Mouse (Mus musculus): ENCODE measurements at regions not wholly inside any gene's neighbourhood (a gene's known extent, or its start where the extent isn't known, plus 50 kb on each side); places are given as distances from the start of the nearest gene placed in this dataset.
A peak's percentile ranks its signal among the peaks of the same experiment; 100 is the strongest.

DNA sequence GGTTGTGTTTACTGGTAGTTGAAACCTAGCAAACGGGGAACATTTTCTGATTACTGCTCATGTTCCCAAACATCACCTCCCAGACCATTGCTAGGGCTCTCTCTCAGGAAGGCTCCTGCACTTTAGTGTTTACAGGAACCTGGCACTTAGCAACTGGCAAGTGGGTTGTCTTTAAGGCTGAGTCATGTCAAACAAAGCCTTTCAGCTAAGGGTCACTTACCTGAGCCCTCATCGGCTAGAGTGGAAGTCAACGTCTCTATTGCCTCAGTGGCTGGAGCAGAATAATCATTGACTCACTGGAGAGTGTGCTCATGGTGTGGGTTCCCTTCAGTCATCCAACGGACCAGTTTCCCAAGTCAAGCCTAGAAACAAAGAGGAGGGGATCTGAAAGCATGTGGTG lies 101.0 kb downstream of the Tomm20 start:
- DNase-seq (ENCODE audit: low read depth): no peak

DNA sequence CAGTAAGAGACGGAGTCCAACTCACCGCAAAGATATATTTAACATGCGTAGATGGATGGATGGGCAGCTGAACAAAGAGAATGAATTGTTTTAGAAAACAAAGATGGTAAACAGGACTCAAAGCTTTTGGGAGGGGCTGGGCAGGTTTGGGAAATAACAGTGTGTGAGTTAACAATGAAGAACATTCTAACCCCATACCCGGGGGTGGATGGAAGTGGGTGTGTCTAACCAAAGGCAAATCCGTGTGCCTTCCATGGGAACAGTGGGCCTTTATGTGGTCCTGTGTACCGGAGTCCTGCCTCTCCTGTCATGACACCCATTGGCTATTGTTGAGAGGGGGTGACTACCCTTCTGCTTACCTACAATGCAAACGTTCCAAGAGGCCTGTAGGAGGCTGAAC lies 104.5 kb downstream of the Tomm20 start:
- no peak for DNase-seq (ENCODE audit: low read depth)
- TF ChIP-seq POLR2A (IDR thresholded peaks at IDR 0.05; ENCODE audit: borderline replicate concordance, extremely low read depth, insufficient read depth, insufficient read length, poor library complexity, severe bottlenecking) (no peak), CTCF (IDR thresholded peaks at IDR 0.05; ENCODE audit: borderline replicate concordance, extremely low read depth, insufficient read depth, insufficient read length) (no peak)

More for the DNA sequence above, 101.0 kb downstream of the Tomm20 start:
- TF ChIP-seq POLR2A (IDR thresholded peaks at IDR 0.05; ENCODE audit: borderline replicate concordance, extremely low read depth, insufficient read depth, insufficient read length, poor library complexity, severe bottlenecking) (no peak), CTCF (IDR thresholded peaks at IDR 0.05; ENCODE audit: borderline replicate concordance, extremely low read depth, insufficient read depth, insufficient read length) (no peak)

DNA sequence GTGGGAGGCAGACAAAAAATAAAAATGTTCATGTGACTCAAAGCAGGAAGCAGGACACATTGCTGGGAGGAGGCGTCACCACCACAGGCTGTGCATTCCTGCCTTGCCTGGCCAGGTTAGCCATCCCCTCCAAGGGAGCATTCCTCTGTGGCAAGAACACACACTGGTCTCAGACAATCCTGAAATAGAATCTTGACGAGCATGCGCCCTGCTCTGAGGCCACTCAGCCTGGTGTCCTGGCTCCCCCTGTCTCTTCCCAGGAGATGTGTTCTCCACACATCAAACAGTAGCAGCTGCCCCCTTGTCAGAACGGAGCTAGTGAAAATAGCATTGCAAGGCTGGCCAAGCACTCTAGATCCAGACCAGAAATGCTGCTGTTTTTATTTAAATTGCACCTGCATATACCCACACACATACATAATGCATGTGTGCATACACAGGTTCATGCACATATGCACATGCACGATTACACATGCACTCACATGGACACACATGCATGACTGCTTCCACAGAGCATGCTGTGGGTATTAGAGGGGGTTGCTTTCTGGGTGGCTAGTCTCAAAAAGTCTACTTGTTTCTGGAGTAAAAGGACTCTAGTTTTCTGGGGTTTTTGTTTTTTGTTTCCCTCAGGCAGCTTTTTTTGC lies 105.8 kb downstream of the Tomm20 start:
- peak; percentile 92 for DNase-seq (ENCODE audit: low read depth)
- TF ChIP-seq POLR2A (IDR thresholded peaks at IDR 0.05; ENCODE audit: borderline replicate concordance, extremely low read depth, insufficient read depth, insufficient read length, poor library complexity, severe bottlenecking) (no peak), CTCF (IDR thresholded peaks at IDR 0.05; ENCODE audit: borderline replicate concordance, extremely low read depth, insufficient read depth, insufficient read length) (peak; percentile 55)

DNA sequence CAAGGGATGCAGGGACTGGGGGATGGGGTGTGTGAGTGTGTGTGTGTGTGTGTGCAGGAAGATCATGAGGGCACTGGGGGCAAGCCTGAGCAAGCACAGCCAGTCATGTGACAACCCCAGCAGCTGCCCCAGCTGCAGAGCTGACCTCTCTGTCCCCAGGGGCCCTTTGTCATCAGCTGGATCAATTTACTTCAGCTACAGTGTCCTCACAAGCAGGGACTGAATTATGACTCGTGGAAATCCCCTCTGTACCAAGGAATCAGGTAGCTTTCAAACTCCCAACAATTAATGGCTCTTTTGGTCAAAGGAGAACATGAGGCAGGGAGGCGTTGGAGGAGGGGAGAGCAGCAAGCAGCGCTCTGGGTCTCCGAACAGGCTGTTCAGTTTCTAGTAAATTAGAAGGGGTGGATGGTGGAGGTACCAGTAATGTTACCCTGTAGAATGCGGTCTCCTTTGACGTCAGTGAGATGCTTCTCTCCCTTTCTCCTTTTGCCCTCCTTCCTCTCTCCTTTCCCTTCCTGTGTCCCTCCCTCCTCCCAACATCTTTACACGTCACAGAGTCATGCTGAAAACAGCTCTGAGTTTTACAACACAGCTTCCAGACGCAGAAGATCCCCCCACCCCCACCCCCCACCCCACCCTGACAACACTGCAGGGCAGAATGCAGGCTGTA lies 106.5 kb downstream of the Tomm20 start:
- no peak for TF ChIP-seq CTCF (IDR thresholded peaks at IDR 0.05; ENCODE audit: borderline replicate concordance, extremely low read depth, insufficient read depth, insufficient read length)
- no peak for TF ChIP-seq POLR2A (IDR thresholded peaks at IDR 0.05; ENCODE audit: borderline replicate concordance, extremely low read depth, insufficient read depth, insufficient read length, poor library complexity, severe bottlenecking)
- DNase-seq (ENCODE audit: low read depth): peak; percentile 65

DNA sequence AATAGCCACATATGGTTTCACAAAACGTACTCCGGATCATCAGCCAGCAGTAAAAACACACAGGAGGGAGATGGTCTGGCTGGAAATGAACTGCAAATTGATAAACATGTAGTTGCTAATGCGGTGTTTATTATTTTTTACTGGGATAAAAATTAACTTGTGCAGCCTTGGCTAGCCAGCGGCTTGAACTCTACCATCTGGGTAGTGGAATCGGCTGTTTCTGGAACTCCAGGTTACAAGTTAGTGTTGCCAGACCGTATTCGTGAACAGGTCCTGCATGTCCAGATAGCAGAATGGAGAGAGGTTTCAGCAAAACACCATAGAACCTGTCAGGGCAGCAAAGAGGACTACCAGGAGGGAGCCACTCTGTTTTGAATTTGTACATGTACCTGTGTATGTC lies 107.4 kb downstream of the Tomm20 start:
- DNase-seq (ENCODE audit: low read depth): no peak
- TF ChIP-seq POLR2A (IDR thresholded peaks at IDR 0.05; ENCODE audit: borderline replicate concordance, extremely low read depth, insufficient read depth, insufficient read length, poor library complexity, severe bottlenecking): no peak
- no peak for TF ChIP-seq CTCF (IDR thresholded peaks at IDR 0.05; ENCODE audit: borderline replicate concordance, extremely low read depth, insufficient read depth, insufficient read length)

DNA sequence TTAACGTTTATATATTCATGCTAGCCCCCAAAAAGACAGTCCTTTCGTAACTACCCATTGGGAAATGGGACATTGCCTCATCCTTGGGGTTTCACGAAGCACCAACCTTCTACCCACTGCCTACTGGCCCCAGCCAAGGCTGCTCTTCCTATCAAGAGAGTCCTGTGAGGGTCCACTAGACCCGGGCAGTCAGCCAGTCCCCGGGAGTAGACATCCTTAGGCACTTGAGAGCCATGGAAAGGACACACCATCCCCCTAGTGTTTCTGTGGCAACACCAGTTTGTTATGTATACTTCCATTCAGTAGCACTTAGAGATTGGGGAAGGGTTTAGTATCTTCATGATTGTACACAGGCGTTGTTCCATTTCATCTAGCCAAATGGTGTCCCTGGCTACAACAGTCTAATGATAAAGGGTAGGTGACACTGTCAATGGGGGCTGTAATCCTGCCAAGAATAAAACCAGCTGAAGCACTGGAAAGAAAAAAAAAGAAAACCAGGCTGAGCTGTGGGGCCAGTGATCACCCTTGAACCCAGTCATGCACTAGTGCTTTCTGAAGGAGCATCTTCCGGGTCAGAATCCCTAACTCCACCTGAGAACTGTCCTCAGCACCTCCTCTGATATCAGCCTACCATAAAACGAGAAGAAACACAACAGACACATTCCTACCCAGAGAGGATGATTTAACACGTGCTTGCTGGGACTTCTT lies 108.2 kb downstream of the Tomm20 start:
- DNase-seq (ENCODE audit: low read depth): peak; percentile 36
- TF ChIP-seq POLR2A (IDR thresholded peaks at IDR 0.05; ENCODE audit: borderline replicate concordance, extremely low read depth, insufficient read depth, insufficient read length, poor library complexity, severe bottlenecking) (no peak), CTCF (IDR thresholded peaks at IDR 0.05; ENCODE audit: borderline replicate concordance, extremely low read depth, insufficient read depth, insufficient read length) (no peak)

DNA sequence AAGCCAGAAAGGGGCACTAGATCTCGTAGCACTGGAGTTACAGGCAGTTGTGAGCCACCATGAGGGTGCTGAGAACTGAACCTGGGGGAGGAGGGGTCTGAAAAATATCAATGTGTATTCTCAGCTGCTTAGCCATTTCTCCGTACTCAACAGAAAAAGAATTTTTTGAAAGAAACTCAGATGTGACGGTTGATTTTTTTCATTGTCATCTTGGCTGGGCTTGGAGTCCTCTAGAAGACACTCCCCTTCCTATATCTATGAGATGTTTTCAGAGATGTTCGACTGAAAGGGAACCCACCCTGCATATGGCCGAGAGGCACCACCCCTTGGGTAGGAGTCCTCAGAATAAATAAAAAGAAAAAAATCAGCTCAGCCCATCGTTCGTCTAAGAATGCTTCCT lies 110.1 kb downstream of the Tomm20 start:
- TF ChIP-seq POLR2A (IDR thresholded peaks at IDR 0.05; ENCODE audit: borderline replicate concordance, extremely low read depth, insufficient read depth, insufficient read length, poor library complexity, severe bottlenecking): no peak
- TF ChIP-seq CTCF (IDR thresholded peaks at IDR 0.05; ENCODE audit: borderline replicate concordance, extremely low read depth, insufficient read depth, insufficient read length): no peak
- DNase-seq (ENCODE audit: low read depth): no peak

DNA sequence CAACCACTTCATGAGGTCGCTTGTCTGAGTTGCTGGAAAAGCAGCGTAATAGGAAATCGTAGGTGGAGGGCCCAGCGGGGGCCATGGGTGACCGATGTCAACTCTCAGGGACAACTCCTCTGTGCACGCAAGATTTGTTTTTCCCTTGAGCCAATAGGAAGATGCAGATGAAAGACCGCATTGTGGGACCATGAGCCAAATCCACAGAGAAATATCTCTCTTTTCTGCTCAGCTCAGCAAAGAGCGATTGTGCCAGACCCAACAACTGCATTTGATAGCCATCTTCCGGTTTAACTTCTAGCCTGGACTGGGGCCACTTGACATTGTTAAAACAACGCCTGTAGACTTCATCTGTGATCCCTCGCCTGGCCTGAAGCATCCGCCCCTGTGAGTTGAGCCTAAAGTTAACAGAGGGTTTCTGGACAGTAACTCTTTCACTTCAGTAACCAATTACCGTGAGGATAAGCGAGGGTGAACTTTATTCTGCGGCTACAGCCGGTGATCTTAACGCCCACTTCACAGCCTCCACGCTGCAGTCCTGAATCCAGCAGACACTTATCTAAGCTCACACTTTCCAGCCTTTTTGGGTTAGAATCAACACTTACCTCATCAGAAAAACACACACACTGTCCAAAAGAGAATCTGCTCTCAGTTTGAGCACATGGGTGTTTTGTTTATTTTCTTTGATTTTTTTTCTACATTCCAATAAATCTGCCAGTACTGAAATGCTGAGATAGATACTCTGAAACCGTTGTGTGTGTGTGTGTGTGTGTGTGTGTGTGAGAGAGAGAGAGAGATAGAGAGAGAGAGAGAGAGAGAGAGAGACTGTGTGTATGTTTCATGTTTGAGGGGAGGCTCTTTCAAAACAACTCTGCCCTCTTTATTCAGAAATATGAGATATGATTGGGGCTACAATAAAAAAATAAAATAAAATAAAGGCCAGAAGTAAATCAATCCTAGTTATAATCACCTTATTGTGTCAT lies 111.9 kb downstream of the Tomm20 start:
- TF ChIP-seq CTCF (IDR thresholded peaks at IDR 0.05; ENCODE audit: borderline replicate concordance, extremely low read depth, insufficient read depth, insufficient read length) (no peak), POLR2A (IDR thresholded peaks at IDR 0.05; ENCODE audit: borderline replicate concordance, extremely low read depth, insufficient read depth, insufficient read length, poor library complexity, severe bottlenecking) (no peak)
- DNase-seq (ENCODE audit: low read depth): peak; percentile 37

DNA sequence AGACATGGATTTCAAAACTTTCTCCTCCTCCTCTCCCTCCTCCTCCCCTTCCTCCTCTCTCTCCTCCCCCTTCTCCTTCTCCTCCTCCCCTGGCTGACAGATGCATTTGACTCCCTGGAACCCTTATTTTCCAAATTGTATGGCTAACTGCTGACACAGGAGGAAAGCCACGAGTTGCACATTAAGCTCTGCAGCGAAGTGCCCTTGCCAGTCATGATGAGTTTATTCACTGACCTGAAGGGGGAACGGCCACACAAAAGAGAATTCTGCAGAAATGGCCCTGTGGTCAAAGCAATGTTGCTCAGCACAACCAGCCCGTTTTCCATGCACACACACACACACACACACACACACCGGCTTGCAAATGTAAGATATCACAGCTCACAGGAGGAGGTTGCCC lies 112.6 kb downstream of the Tomm20 start:
- TF ChIP-seq CTCF (IDR thresholded peaks at IDR 0.05; ENCODE audit: borderline replicate concordance, extremely low read depth, insufficient read depth, insufficient read length): no peak; the same call in 1 of the 2 replicates
- no peak for TF ChIP-seq POLR2A (IDR thresholded peaks at IDR 0.05; ENCODE audit: borderline replicate concordance, extremely low read depth, insufficient read depth, insufficient read length, poor library complexity, severe bottlenecking)
- peak; percentile 41 for DNase-seq (ENCODE audit: low read depth)

DNA sequence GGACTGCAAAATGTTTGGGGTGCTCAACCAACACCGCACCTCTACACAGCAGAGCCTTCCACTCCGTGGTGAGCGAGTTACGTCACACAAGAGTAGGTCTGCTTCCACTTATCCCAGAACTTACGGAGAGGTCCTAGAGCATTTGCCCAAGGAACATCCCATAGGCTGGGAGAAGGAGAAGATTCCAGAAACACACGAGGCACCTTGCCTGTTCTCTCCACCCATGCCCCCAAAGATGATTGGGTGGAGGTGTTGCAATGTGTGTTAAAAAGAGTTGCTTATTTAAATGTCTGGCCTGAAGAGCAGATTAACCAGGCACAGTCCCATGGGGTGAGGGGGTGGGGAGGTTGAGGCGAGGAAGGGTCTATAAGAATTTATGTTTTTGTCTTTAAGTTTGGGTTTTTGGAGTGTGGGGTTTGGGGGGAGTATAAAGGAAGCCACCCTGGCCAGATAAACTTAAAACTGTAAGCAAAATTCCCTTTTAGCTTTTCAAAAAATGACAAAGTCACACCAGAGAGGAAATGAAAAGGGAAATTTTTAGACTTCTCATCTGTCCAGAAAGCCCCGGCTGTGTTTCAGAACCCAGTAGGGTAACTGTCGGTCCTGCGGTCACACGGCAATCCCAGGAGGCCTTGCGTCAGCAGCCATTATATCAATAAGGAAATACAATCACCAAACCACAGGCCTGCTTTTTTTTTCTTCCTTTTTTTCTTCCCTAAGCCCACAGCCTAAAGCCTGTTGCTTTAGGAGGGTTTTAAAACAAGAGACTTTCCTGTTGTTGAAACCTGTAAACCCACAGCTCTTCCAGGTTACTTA lies 113.3 kb downstream of the Tomm20 start:
- DNase-seq (ENCODE audit: low read depth): no peak
- TF ChIP-seq CTCF (IDR thresholded peaks at IDR 0.05; ENCODE audit: borderline replicate concordance, extremely low read depth, insufficient read depth, insufficient read length): no peak
- TF ChIP-seq POLR2A (IDR thresholded peaks at IDR 0.05; ENCODE audit: borderline replicate concordance, extremely low read depth, insufficient read depth, insufficient read length, poor library complexity, severe bottlenecking): no peak
